Mouse (Mus musculus) thymus, postnatal 10 days (tissue): ENCODE results near the gene Khdc3.
"Not testable (repeated sequence)": the region's sequence is repeated elsewhere in the genome, so short reads cannot be mapped to it uniquely, and the experiment has no call there.

Source experiments
- DNase-seq, 2 experiments: peaks; one replicate each; pipeline ENCODE4 v3.0.0; 2021; ENCODE audit warnings: low spot score in 2 of 2

The Khdc3 gene

DNA sequence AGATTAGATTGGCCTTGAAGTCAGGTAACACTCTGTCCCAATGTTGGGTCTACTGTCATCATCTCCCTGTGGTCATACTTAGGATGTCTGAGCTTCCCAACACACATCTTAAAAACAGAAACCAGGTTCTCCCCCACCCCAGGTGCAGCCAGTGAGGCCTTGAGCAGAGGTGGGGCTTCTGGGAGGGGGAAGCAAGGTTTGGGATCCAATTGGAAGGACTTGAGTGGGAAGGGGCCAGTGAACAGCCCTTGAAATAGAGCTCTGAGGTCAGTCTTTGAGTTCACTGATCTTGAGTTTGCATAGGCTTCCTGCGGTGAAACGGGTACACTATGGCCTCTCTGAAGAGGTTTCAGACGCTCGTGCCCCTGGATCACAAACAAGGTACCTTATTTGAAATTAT is 545 bp downstream of the Khdc3 start, which contains the start of gene Gm20509:
Gene Gm20509, plus strand, starts transcription at position 290 of the 400 bp plus-strand sequence.
- DNase-seq, result no peak

DNA sequence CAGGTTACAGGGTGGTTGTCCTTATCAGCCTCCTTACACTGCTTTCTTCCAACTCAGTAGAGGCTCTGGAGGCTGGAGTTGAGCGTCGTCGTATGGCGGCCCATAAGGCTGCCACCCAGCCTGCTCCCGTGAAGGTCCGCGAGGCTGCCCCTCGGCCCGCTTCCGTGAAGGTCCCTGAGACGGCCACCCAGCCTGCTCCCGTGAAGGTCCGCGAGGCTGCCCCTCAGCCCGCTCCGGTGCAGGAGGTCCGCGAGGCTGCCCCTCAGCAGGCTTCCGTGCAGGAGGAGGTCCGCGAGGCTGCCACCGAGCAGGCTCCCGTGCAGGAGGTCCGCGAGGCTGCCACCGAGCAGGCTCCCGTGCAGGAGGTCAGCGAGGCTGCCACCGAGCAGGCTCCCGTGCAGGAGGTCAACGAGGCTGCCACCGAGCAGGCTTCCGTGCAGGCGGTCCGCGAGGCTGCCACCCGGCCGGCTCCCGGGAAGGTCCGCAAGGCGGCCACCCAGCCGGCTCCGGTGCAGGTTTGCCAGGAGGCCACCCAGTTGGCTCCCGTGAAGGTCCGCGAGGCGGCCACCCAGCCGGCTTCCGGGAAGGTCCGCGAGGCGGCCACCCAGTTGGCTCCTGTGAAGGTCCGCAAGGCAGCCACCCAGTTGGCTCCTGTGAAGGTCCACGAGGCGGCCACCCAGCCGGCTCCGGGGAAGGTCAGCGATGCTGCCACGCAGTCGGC is 1.7 kb downstream of the Khdc3 start:
- peak in 1 of 2 experiments; percentile 24 for DNase-seq

DNA sequence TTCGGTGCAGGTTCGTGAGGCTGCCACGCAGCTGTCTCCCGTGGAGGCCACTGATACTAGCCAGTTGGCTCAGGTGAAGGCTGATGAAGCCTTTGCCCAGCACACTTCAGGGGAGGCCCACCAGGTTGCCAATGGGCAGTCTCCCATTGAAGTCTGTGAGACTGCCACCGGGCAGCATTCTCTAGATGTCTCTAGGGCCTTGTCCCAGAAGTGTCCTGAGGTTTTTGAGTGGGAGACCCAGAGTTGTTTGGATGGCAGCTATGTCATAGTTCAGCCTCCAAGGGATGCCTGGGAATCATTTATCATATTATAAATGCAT is 2.2 kb downstream of the Khdc3 start:
- no peak for DNase-seq

DNA sequence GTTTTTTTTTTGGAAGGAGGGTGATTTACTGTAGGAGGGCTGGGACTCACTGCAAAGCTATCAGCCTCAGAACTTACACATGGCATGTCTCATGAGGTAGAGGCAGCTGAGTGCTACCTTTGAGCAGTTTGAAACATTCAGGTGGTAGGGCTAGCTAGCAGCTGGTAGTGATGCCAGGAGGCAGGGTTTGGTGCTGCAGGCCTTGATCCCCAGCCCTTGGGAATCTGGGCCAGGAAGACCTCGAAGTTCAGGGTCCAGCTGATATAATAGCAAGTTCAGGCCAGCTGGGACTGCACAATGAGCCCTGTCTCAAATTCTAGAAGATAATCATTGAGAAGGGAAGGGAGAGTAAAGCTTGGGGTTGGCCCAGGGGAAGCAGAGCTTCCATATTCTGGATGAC is 3.5 kb downstream of the Khdc3 start:
- DNase-seq, result no peak

DNA sequence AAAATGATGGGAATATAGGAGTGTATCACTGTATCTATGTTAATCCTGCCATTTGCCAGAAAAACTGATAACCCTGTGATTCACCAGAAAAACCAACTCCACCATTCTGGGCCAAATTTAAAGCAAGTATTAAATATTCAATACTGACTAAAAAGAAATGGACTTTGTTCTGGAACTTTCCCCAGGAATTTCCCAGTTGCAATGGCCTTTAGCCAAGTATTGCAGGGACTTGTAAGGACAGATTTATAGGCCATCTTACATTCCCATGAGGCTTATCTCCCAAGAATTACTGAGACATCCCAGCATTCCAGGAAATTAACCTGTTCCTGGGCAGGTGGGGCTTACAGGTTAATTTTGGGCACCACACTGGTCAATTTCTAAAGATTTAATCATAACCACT is 4.1 kb downstream of the Khdc3 start:
- no peak for DNase-seq

DNA sequence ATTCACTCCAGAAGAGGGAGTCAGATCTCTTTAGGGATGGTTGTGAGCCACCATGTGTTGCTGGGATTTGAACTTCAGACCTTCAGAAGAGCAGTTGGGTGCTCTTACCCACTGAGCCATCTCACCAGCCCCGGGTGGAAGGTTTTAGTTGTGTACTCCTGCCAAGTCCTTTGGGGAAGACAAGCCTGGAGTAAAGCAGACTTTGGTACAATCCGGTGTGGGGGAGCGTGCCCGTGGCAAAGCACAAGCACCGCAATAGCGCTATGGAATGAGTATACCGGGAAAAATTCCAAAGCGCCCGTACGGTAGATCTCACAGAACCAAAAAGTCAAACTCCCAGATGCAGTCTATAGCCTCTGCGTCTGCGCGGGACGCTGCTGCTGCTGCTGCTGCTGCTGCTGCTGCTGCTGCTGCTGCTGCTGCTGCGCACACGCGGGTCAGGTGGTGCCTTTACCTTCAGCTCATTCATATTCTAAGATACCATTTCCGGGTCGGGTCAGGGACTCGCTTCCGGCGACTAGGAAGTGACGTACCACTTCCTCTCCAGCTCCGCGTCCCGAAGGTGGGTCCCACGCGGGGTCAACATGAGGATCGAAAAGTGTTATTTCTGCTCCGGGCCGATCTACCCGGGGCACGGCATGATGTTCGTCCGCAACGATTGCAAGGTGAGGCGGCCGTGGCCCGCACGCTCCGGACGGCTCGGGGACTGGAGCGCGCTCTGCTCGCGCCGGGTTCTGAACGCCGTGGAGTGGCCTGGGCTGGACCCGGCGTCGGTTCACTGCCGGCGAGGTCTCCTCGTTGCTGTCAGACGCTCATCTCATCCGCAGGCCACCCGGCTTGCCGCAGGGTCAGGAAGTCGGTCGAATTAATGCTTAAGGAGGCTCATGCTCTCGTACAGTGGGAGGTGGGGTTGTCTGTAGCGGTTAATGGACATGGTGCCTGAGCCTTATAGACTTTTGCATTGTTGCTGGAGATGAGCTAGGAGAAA is 11.6 kb downstream of the Khdc3 start, which contains the start of gene Rsl24d1:
Gene Rsl24d1, plus strand, starts transcription at position 508 of the 988 bp plus-strand sequence.
- DNase-seq, result peak; percentile 73 to 75

DNA sequence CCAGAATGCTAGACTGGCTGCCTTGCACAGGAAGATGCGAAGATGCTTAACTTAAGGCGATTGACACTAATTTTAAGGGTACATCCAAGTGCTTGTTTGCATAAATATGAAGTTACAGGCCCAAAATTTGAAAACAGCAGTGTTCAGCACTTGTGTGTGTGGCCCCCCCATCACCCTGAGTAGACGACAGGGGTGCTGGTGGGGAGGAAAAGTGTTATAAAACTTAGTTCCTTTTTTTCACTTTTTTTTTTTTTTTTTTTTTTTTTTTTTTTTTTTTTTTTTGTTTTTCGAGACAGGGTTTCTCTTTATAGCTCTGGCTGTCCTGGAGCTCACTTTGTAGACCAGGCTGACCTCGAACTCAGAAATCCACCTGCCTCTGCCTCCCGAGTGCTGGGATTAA is 15.1 kb downstream of the Khdc3 start:
- not testable (repeated sequence) for DNase-seq

DNA sequence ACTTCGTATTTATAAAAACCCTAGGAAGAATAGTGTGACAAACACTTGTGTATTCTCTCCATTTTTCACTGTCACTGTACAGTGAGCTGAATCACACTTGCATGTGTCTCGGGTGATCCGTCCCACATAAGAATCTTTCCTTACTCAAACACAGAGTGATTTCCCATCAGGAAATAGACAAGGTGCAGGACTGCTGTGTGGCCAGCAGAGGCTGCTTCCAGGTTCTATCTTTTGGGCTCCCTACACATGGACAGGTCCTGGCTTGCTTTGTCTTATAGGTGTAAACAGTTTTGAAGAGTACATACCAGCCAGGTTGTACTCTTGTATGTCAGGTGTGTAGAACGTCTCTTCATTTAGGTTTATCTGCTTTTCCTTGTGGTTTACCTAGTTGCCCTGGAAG is 16.4 kb downstream of the Khdc3 start:
- DNase-seq, result no peak

DNA sequence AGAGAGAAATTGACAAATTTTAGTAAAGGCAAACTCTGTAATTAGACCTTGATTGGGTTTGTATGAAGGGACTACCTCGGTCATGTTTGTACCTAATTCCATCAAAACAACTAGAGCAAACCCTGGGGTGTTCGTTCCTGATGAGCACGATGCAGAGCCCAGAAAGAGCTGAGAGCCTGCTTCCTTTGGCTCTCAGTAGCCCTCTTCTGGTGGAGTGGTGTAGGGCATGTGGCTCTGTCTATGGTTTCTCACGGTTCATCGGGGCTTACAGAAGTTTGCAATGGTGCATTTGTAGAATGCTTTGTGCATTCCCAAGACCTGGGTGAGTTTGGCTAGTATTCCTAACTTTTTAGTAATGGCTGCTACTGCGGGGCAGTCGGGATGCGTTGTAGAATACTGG is 20.1 kb downstream of the Khdc3 start:
- DNase-seq, result peak in 1 of 2 experiments; percentile 21

DNA sequence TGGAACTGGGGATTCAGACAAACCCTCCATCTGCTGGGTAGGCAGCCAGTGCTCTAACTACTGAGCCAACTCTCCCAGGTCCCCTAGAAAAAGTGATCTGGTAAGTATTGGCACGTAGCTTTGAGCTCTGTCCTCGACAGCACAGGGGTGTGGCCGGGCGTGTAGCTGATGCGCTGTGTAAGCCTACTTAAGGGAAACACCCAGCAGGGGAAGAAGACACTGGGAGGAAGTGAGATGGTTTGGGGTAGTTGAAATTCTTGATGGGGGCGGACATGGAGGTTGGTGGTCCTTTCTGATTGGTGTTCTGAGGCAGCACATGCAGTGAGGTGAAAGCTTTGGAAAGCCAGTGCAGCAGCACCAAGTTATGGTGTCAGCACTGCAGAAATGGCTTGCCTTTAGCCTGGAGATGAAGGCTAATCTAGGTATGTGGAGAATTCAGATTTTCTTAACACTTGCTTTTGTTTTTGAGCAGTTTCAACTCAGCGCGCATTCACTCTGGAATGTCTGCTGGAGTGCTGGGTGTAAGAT is 23.5 kb downstream of the Khdc3 start:
- DNase-seq, result no peak

DNA sequence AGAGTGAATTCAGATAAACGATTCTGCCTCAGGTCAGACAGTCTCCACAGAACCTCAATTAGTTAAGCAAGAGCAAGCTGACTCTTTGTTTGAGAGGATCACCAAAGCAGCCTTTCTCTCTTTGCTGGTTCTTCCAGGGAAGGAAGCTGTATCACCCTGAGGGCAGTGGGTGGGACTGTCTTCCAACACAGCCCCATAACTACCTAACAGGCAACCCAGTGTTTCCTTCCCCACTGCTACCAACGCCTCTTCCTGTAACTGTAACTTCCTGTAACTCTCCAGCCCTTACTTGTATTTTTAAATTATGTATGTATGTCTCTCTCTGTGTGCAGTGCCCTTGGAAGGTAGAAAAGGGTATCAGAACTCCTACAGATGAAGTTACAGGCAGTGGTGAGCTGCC is 25.8 kb downstream of the Khdc3 start:
- no peak for DNase-seq

DNA sequence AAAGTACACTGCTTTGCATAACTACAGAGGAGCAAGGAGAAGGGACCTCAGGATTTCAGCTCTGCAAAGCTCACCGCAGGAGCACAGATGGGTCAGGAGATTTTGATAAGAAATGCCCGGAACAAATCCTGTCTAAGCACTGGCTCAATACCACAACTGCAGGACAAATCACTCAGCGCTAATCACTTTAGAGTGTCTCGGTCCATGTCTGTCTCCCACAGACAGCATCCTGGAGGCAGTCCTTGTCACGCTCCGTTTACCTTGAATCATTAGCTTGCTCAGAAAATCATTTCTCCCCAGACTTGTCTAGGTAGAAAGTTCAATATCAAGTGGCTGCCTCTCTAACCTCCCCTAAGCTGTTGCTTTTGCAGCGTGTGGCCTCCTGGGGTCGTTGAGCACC is 28.2 kb downstream of the Khdc3 start:
- no peak for DNase-seq

DNA sequence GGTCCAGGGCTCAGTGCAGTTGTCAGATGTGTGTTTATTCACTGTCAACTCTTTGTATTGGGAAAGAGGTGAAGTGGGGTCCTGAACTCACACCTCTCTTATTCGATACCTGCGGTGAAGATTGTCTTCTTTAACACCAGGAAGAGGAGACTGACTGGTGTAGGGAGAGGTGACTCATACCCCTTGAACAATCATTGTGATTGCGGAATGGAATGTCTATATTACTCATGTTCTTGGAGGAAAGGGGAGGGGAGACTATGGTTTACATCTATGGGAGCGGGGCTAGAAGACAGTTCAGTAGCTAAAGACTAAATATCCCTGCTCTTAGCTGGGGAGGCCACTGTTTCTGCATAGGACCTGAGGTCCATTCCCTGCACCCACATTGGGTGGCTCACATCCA is 28.9 kb downstream of the Khdc3 start:
- no peak for DNase-seq

DNA sequence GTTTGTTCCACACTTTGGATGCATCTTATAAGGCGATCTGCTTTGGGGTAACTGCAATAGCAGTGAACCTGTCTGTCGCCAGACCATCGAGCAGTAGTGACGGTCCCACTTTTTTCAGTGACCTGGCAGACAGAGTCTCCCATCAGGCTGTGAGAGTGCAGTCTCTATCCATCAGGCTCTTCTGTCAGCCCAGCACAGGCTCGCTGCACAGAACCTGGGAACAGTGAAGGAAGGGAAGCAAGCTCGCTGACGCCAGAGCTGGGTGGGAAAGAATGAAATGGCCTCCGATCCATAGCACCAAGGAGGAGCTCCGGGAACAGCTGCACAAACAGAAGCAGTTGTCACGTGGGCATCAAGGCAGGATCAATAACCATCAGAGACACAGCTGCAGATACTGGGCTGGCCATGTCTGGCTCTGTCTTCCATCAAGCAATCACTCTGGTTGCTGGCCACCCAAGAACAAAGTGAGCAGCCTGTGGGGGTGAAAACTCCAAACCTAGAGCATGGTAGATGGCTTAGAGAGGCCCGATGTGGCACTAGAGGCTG is 35.8 kb downstream of the Khdc3 start:
- no peak for DNase-seq
